Mouse (Mus musculus): ENCODE results near the gene Il17rc.

Gene Il17rc

GRCm38 (mm10) chr6:113471297-113471936, at the start of gene Il17rc:
Gene Il17rc (plus strand): TSS chr6:113471427.
- DNase-seq (ENCODE audit: low spot score), result peak; percentile 76

GRCm38 (mm10) chr6:113423000-113423399, 48.2 kb upstream of the Il17rc start:
- no peak for DNase-seq (ENCODE audit: low spot score)

GRCm38 (mm10) chr6:113424187-113424586, 47.0 kb upstream of the Il17rc start:
- no peak for DNase-seq (ENCODE audit: low spot score)

- DNase-seq (ENCODE audit: low spot score), result no peak
Measured at GRCm38 (mm10) chr6:113426696-113427095, 44.5 kb upstream of the Il17rc start.

- DNase-seq (ENCODE audit: low spot score), result peak; percentile 27
Measured at GRCm38 (mm10) chr6:113427397-113427796, 43.8 kb upstream of the Il17rc start.

GRCm38 (mm10) chr6:113428006-113428405, 43.2 kb upstream of the Il17rc start:
- DNase-seq (ENCODE audit: low spot score), result no peak

- DNase-seq (ENCODE audit: low spot score), result no peak
Measured at GRCm38 (mm10) chr6:113429965-113430364, 41.3 kb upstream of the Il17rc start.

- DNase-seq (ENCODE audit: low spot score), result no peak
Measured at GRCm38 (mm10) chr6:113430846-113431245, 40.4 kb upstream of the Il17rc start.

GRCm38 (mm10) chr6:113431801-113432200, 39.4 kb upstream of the Il17rc start:
- DNase-seq (ENCODE audit: low spot score), result no peak

- DNase-seq (ENCODE audit: low spot score), result peak; percentile 70
Measured at GRCm38 (mm10) chr6:113433661-113434060, 37.6 kb upstream of the Il17rc start.

- DNase-seq (ENCODE audit: low spot score), result no peak
Measured at GRCm38 (mm10) chr6:113434691-113435090, 36.5 kb upstream of the Il17rc start.

- DNase-seq (ENCODE audit: low spot score), result no peak
Measured at GRCm38 (mm10) chr6:113435664-113436205, 35.5 kb upstream of the Il17rc start, which contains the start of gene Cidec. Gene Cidec (minus strand): TSS chr6:113435760.

GRCm38 (mm10) chr6:113437135-113437534, 34.1 kb upstream of the Il17rc start:
- no peak for DNase-seq (ENCODE audit: low spot score)

- DNase-seq (ENCODE audit: low spot score), result no peak
Measured at GRCm38 (mm10) chr6:113438721-113439430, 32.4 kb upstream of the Il17rc start.

- no peak for DNase-seq (ENCODE audit: low spot score)
Measured at GRCm38 (mm10) chr6:113440686-113441085, 30.5 kb upstream of the Il17rc start.

GRCm38 (mm10) chr6:113441147-113441680, 30.0 kb upstream of the Il17rc start:
- DNase-seq (ENCODE audit: low spot score), result peak; percentile 82

- no peak for DNase-seq (ENCODE audit: low spot score)
Measured at GRCm38 (mm10) chr6:113442087-113442441, 29.2 kb upstream of the Il17rc start.

GRCm38 (mm10) chr6:113442442-113443090, 28.7 kb upstream of the Il17rc start, which contains the start of gene Jagn1:
Gene Jagn1 (plus strand): TSS chr6:113442569.
- peak; percentile 95 for DNase-seq (ENCODE audit: low spot score)

- peak; percentile 25 for DNase-seq (ENCODE audit: low spot score)
Measured at GRCm38 (mm10) chr6:113443091-113443490, 28.1 kb upstream of the Il17rc start.

GRCm38 (mm10) chr6:113444207-113444965, 26.8 kb upstream of the Il17rc start:
- DNase-seq (ENCODE audit: low spot score), result peak; percentile 22

GRCm38 (mm10) chr6:113447639-113448038, 23.6 kb upstream of the Il17rc start:
- DNase-seq (ENCODE audit: low spot score), result no peak

GRCm38 (mm10) chr6:113451839-113452238, 19.4 kb upstream of the Il17rc start:
- no peak for DNase-seq (ENCODE audit: low spot score)

Data from MN1 (cell line).